Mouse (Mus musculus): ENCODE measurements around the gene Srxn1.

DNA sequence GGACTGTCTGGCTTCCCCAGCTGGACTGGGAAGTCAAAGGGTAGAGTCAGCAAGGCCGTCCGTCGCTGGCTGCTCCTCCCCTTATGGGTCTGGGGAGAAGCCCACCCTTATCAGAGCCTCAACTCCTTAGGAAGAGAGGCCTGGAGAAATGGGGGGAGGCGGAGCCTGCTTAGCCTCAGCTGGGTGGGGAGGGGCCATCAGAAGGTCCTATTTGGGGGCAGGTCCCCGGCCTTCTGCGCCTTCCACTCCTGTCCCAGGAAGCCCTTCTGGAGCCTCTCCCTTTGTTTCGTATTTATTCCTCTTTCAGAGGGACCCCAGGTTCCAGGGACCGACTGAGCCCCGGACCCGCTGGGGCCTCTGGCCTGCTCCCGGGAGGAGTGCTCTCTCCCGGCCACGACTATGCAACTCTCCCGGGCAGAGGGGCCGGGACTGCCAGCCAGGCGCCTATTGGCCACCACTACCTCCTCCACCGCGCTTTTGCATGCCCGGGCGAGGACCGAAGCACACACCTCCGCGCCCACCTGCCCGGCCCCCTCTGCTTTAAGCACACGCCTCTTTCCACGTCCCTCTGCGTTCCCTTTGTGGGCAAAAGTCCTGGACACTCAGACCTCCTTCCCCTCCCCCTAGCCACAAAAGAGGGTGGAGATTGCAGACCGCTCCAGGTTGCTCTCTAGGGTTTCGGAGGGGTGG is 10.3 kb upstream of the Srxn1 start:
- TF ChIP-seq POLR2A (IDR thresholded peaks at IDR 0.05; ENCODE audit: low read depth, low read length) (no peak), CTCF (IDR thresholded peaks at IDR 0.05; ENCODE audit: borderline replicate concordance, insufficient read depth, low read length) (no peak)

Data from embryonic fibroblast, embryonic 13.5 days (primary cell).